Mouse (Mus musculus) stomach, postnatal 0 days (tissue): ENCODE results near the gene Dnah8.

ENCODE experiments used
- CTCF ChIP-seq: IDR thresholded peaks from 2 replicates; pipeline ENCODE4 v1.5.1; 2016; ENCODE audit warnings: antibody characterized with exemption, low read depth, mild to moderate bottlenecking, moderate library complexity
- EP300 ChIP-seq: optimal IDR thresholded peaks from 2 replicates; pipeline ENCODE3; 2016; ENCODE audit warnings: antibody characterized with exemption

DNA sequence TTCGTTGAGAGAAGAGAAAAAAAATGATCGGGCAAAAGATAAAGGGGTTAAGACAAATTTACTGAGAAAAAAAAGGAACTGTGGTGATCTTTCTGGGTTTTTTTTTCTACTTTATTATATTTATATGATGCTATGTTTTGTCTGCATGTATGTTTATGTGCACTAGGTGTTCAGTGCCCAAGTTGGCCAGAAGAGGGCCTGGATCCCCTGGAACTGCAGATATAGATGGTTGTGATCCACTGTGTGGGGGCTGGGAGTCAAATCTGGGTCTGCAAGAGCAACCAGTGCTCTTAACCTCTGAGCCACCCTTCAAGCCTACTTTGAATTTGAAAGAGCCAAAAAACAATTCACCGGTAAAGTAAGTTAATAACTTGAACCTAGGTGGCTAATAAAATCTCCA, 256.2 kb downstream of the Dnah8 start:
- 0 out of 2 replicates have a peak, but pooled peaks have one; percentile 27 for TF ChIP-seq CTCF
- TF ChIP-seq EP300, result no peak
